Mouse (Mus musculus): ENCODE data around the gene Dnaja3. TPM values are rescaled to one million over a fixed set of nuclear protein-coding genes. Genes with fewer than 3 reads are reported as not detected.

Dnaja3 gene
- 48.0 and 53.2 TPM in 2 replicates for polyA plus RNA-seq (2015; fragmentation: Nextera tagmentation; extraction: Ambion mirVana)

GRCm38 (mm10) chr16:4639831-4640237 lies at the start of gene Dnaja3, which contains the start of gene Vasn:
Gene Dnaja3 (plus strand): TSS chr16:4639989.
Gene Vasn (plus strand): TSS chr16:4639941.
- peak within 1 kb of the TSS; percentile 68 for H3K9ac ChIP-seq
- no peak within 1 kb of the TSS for H3K27ac ChIP-seq
- WGBS, result 1% methylated on average over 22 of the region's 22 CpGs
- ATAC-seq, result peak; percentile 90
- H3K4me2 ChIP-seq, result peak within 1 kb of the TSS; percentile 78
- H3K4me3 ChIP-seq, result peak within 1 kb of the TSS; percentile 47
- no peaks in the 10 kb centered on the region for H3K27me3 ChIP-seq
- H3K36me3 ChIP-seq (ENCODE audit: poor library complexity, severe bottlenecking), result no peaks in the 10 kb centered on the region
- H3K4me1 ChIP-seq, result peaks cover 53% of the 10 kb centered on the region
- H3K9me3 ChIP-seq (replicated peaks), result no peaks in the 10 kb centered on the region

- Histone ChIP-seq H3K9me3 (replicated peaks) (no peaks in the 10 kb centered on the region), H3K36me3 (ENCODE audit: poor library complexity, severe bottlenecking) (peaks cover 10% of the 10 kb centered on the region), H3K9ac (no peak overlapping the region), H3K4me2 (no peak overlapping the region), H3K4me3 (no peak overlapping the region), H3K27me3 (no peaks in the 10 kb centered on the region), H3K27ac (no peak overlapping the region), H3K4me1 (peaks cover 42% of the 10 kb centered on the region)
- ATAC-seq, result no peak
- WGBS, result 94% methylated on average over 9 of the region's 9 CpGs
Observed at GRCm38 (mm10) chr16:4590236-4590635, 49.6 kb upstream of the Dnaja3 start.

GRCm38 (mm10) chr16:4592909-4593875 lies 46.6 kb upstream of the Dnaja3 start:
- H3K4me2 ChIP-seq, result peak overlapping the region; percentile 97
- no peaks in the 10 kb centered on the region for H3K9me3 ChIP-seq (replicated peaks)
- no peak for ATAC-seq
- no peaks in the 10 kb centered on the region for H3K27me3 ChIP-seq
- H3K4me3 ChIP-seq, result peak overlapping the region; percentile 84
- WGBS, result 13% methylated on average over 32 of the region's 32 CpGs
- peak overlapping the region; percentile 94 for H3K9ac ChIP-seq
- peak overlapping the region; percentile 94 for H3K27ac ChIP-seq
- H3K36me3 ChIP-seq (ENCODE audit: poor library complexity, severe bottlenecking), result peaks cover 10% of the 10 kb centered on the region
- peaks cover 55% of the 10 kb centered on the region for H3K4me1 ChIP-seq

GRCm38 (mm10) chr16:4593971-4594813 lies 45.6 kb upstream of the Dnaja3 start, which contains the start of gene Glis2:
Gene Glis2 (plus strand): TSS chr16:4594713.
- Histone ChIP-seq H3K4me1 (peaks cover 65% of the 10 kb centered on the region), H3K4me2 (peak within 1 kb of the TSS; percentile 97), H3K27me3 (no peaks in the 10 kb centered on the region), H3K9me3 (replicated peaks) (no peaks in the 10 kb centered on the region), H3K36me3 (ENCODE audit: poor library complexity, severe bottlenecking) (peaks cover 10% of the 10 kb centered on the region), H3K9ac (peak within 1 kb of the TSS; percentile 94), H3K27ac (peak within 1 kb of the TSS; percentile 94), H3K4me3 (peak within 1 kb of the TSS; percentile 84)
- 0% methylated on average over 11 of the region's 74 CpGs for WGBS
- ATAC-seq, result peak; percentile 84

GRCm38 (mm10) chr16:4594814-4595526 lies 44.8 kb upstream of the Dnaja3 start:
- Histone ChIP-seq H3K36me3 (ENCODE audit: poor library complexity, severe bottlenecking) (peaks cover 10% of the 10 kb centered on the region), H3K4me1 (peaks cover 72% of the 10 kb centered on the region), H3K9me3 (replicated peaks) (no peaks in the 10 kb centered on the region), H3K27me3 (no peaks in the 10 kb centered on the region), H3K27ac (peak overlapping the region; percentile 94), H3K4me2 (peak overlapping the region; percentile 97), H3K4me3 (peak overlapping the region; percentile 84), H3K9ac (peak overlapping the region; percentile 94)
- WGBS, result under 1% methylated on average over 35 of the region's 52 CpGs
- ATAC-seq, result peak; percentile 57

GRCm38 (mm10) chr16:4595527-4595963 lies 44.2 kb upstream of the Dnaja3 start:
- ATAC-seq, result peak; percentile 9
- 1% methylated on average over 5 of the region's 5 CpGs for WGBS
- H3K27ac ChIP-seq, result peak overlapping the region; percentile 94
- H3K9me3 ChIP-seq (replicated peaks), result no peaks in the 10 kb centered on the region
- H3K4me3 ChIP-seq, result peak overlapping the region; percentile 84
- peaks cover 72% of the 10 kb centered on the region for H3K4me1 ChIP-seq
- H3K9ac ChIP-seq, result peak overlapping the region; percentile 94
- no peaks in the 10 kb centered on the region for H3K27me3 ChIP-seq
- peaks cover 4% of the 10 kb centered on the region for H3K36me3 ChIP-seq (ENCODE audit: poor library complexity, severe bottlenecking)
- H3K4me2 ChIP-seq, result peak overlapping the region; percentile 97

GRCm38 (mm10) chr16:4596141-4596728 lies 43.6 kb upstream of the Dnaja3 start:
- no peak for ATAC-seq
- H3K36me3 ChIP-seq (ENCODE audit: poor library complexity, severe bottlenecking), result 0 out of 2 replicates have a peak, but pooled peaks cover 3% of the 10 kb centered on the region
- H3K9ac ChIP-seq, result peak overlapping the region; percentile 94
- WGBS, result 5% methylated on average over 3 of the region's 3 CpGs
- no peaks in the 10 kb centered on the region for H3K9me3 ChIP-seq (replicated peaks)
- H3K4me1 ChIP-seq, result peaks cover 78% of the 10 kb centered on the region
- H3K27me3 ChIP-seq, result no peaks in the 10 kb centered on the region
- peak overlapping the region; percentile 84 for H3K4me3 ChIP-seq
- H3K4me2 ChIP-seq, result peak overlapping the region; percentile 97
- H3K27ac ChIP-seq, result peak overlapping the region; percentile 94

- H3K4me2 ChIP-seq, result peak overlapping the region; percentile 97
- ATAC-seq, result no peak
- H3K27me3 ChIP-seq, result no peaks in the 10 kb centered on the region
- H3K36me3 ChIP-seq (ENCODE audit: poor library complexity, severe bottlenecking), result 0 out of 2 replicates have a peak, but pooled peaks cover 5% of the 10 kb centered on the region
- peak overlapping the region; percentile 84 for H3K4me3 ChIP-seq
- H3K9ac ChIP-seq, result peak overlapping the region; percentile 94; the same call in 1 of the 2 replicates
- peaks cover 81% of the 10 kb centered on the region for H3K4me1 ChIP-seq
- no peaks in the 10 kb centered on the region for H3K9me3 ChIP-seq (replicated peaks)
- H3K27ac ChIP-seq, result 0 out of 2 replicates have a peak overlapping the region, but pooled peaks have one; percentile 94
- WGBS, result 32% methylated on average over 2 of the region's 2 CpGs
Observed at GRCm38 (mm10) chr16:4596836-4597235, 43.0 kb upstream of the Dnaja3 start.

GRCm38 (mm10) chr16:4597296-4597695 lies 42.5 kb upstream of the Dnaja3 start:
- H3K9ac ChIP-seq, result 0 out of 2 replicates have a peak overlapping the region, but pooled peaks have one; percentile 94
- no peaks in the 10 kb centered on the region for H3K27me3 ChIP-seq
- 0 out of 2 replicates have a peak, but pooled peaks cover 5% of the 10 kb centered on the region for H3K36me3 ChIP-seq (ENCODE audit: poor library complexity, severe bottlenecking)
- no peaks in the 10 kb centered on the region for H3K9me3 ChIP-seq (replicated peaks)
- 58% methylated on average over 7 of the region's 7 CpGs for WGBS
- no peak overlapping the region for H3K27ac ChIP-seq
- peak overlapping the region; percentile 97 for H3K4me2 ChIP-seq
- peak overlapping the region; percentile 84; the same call in 1 of the 2 replicates for H3K4me3 ChIP-seq
- no peak for ATAC-seq
- peaks cover 81% of the 10 kb centered on the region for H3K4me1 ChIP-seq

- ATAC-seq, result no peak
- peaks cover 81% of the 10 kb centered on the region for H3K4me1 ChIP-seq
Observed at GRCm38 (mm10) chr16:4598041-4598440, 41.7 kb upstream of the Dnaja3 start.

More at GRCm38 (mm10) chr16:4598041-4598440, 41.7 kb upstream of the Dnaja3 start:
- H3K9ac ChIP-seq, result peak overlapping the region; percentile 34; the same call in 1 of the 2 replicates
- no peak overlapping the region for H3K4me3 ChIP-seq
- no peaks in the 10 kb centered on the region for H3K27me3 ChIP-seq
- H3K9me3 ChIP-seq (replicated peaks), result no peaks in the 10 kb centered on the region
- WGBS, result 75% methylated on average over 5 of the region's 5 CpGs
- H3K4me2 ChIP-seq, result peak overlapping the region; percentile 97; the same call in 1 of the 2 replicates
- peak overlapping the region; percentile 61; the same call in 1 of the 2 replicates for H3K27ac ChIP-seq
- H3K36me3 ChIP-seq (ENCODE audit: poor library complexity, severe bottlenecking), result 0 out of 2 replicates have a peak, but pooled peaks cover 5% of the 10 kb centered on the region
